Mouse (Mus musculus) lung, postnatal 0 days (tissue): ENCODE measurements around the gene Gm36028.

Experiments
- CTCF ChIP-seq: IDR thresholded peaks from 2 replicates; pipeline ENCODE4 v1.5.1; 2016; ENCODE audit warnings: antibody characterized with exemption, mild to moderate bottlenecking
- EP300 ChIP-seq: IDR thresholded peaks from 2 replicates; pipeline ENCODE4 v1.6.1; 2016; ENCODE audit warnings: antibody characterized with exemption, mild to moderate bottlenecking, control low read depth

DNA sequence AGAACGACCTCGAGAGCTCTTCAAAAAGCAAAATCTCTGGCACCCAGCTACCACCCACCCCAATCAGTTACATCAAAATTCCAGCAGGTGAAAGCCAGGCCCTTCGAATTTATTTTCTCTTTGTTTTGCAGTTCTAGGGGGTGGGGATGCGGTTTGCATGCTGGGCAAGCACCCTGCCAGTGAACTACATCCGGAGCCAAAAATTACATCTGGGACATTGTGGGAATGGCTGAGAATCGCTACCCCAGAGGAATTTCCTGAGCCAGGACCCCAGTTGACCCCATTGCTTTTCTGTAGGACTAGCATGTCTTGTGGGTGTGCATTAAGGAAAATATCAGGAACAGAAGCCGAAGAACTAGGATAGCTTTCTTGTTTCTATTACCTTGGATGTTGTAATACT lies 29.9 kb downstream of the Gm36028 start:
- no peak for TF ChIP-seq CTCF
- no peak for TF ChIP-seq EP300
